Mouse (Mus musculus): ENCODE measurements at regions not wholly inside any gene's neighbourhood (a gene's known extent, or its start where the extent isn't known, plus 50 kb on each side); places are given as distances from the start of the nearest gene placed in this dataset.

DNA sequence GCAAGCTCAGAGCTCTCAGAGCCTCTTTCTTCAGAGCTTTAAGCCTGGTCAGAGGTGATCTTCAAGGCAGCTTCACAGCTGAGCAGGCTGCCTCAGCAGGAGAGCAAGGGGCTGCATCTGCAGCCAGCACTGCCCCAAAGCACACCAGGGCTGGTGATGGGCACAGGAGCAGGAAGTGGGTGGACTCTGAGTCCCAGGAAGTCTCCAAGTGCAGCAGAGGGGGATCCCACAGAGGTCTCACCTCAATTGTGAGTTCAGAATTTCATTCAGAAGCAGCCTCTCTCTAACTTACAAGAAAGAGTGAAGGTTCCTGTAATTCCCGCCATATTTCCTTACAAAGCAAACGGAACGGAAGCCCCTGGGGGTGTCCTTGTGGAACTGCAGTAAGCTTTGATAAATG is 202.6 kb upstream of the Amigo2 start:
- WGBS, result 87% methylated on average over 3 of the region's 3 CpGs
- TF ChIP-seq CTCF (IDR thresholded peaks at IDR 0.05; ENCODE audit: insufficient read depth, low read depth, low read length), result no peak
- TF ChIP-seq POLR2A (IDR thresholded peaks at IDR 0.05; ENCODE audit: insufficient read depth, low read depth, low read length), result no peak
- Histone ChIP-seq H3K4me1 (ENCODE audit: control insufficient read depth, insufficient read depth, low read length) (no peaks in the 10 kb centered on the region), H3K4me3 (ENCODE audit: insufficient read depth, low read depth, low read length) (no peak overlapping the region), H3K27ac (ENCODE audit: insufficient read depth, low read depth, low read length) (no peak overlapping the region)

DNA sequence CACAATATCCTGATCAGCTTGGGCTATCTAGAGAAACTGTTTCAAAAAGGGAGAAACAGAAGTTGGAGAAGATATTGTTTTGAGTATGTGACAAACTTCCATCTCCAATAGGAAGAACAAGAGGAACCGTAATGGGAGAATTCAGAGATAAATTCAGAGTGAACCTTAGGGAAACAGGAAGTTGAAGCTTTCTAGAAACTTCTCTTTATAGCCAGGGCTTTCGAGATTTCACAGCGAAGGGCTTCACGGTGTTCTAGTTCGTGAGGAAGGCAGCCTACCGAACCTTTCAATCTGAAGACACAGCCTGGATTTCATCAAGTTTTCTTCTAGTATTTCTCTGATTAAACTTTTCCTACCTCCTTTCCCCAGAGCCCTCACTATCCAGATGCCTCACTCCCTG is 201.9 kb upstream of the Amigo2 start:
- no peak overlapping the region for H3K4me3 ChIP-seq (ENCODE audit: insufficient read depth, low read depth, low read length)
- H3K4me1 ChIP-seq (ENCODE audit: control insufficient read depth, insufficient read depth, low read length), result no peaks in the 10 kb centered on the region
- WGBS, result 95% methylated on average over 6 of the region's 6 CpGs
- no peak overlapping the region for H3K27ac ChIP-seq (ENCODE audit: insufficient read depth, low read depth, low read length)
- TF ChIP-seq CTCF (IDR thresholded peaks at IDR 0.05; ENCODE audit: insufficient read depth, low read depth, low read length), result no peak
- TF ChIP-seq POLR2A (IDR thresholded peaks at IDR 0.05; ENCODE audit: insufficient read depth, low read depth, low read length), result no peak

DNA sequence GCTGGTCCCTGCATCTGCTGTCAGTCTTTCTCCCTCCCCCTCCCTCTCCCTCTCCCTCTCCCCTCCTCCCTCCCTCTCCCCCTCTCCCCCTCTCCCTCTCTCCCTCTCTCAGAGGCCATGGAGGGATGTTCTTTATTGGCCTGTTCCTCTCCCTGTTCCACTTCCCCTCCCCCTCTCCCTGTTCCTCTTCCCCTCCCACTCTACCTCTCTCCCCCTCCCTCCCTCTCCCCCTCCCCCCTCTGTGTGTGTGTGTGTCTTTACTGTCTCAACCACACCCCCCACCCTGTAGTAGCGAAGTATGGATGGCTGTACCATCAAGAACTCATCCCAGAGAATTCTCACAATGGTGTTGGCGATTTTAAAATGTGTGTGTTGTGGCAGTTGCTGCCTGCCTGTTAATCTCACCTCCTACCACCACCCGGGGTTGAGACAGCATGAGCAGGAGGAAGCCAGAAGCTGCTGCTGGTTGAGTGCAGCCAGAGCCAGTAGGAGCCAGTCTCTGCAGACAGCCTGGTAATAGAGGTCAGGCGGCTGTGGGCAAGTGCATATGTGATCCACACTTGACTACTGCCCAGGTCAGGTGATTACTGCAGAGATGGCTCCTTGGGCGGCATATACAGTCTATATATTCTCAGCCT is 201.3 kb upstream of the Amigo2 start:
- no peak overlapping the region for H3K27ac ChIP-seq (ENCODE audit: insufficient read depth, low read depth, low read length)
- WGBS, result 66% methylated on average over 5 of the region's 5 CpGs
- TF ChIP-seq POLR2A (IDR thresholded peaks at IDR 0.05; ENCODE audit: insufficient read depth, low read depth, low read length), result no peak
- TF ChIP-seq CTCF (IDR thresholded peaks at IDR 0.05; ENCODE audit: insufficient read depth, low read depth, low read length), result no peak
- H3K4me3 ChIP-seq (ENCODE audit: insufficient read depth, low read depth, low read length), result no peak overlapping the region
- H3K4me1 ChIP-seq (ENCODE audit: control insufficient read depth, insufficient read depth, low read length), result peaks cover 2% of the 10 kb centered on the region; the same call in 1 of the 2 replicates

DNA sequence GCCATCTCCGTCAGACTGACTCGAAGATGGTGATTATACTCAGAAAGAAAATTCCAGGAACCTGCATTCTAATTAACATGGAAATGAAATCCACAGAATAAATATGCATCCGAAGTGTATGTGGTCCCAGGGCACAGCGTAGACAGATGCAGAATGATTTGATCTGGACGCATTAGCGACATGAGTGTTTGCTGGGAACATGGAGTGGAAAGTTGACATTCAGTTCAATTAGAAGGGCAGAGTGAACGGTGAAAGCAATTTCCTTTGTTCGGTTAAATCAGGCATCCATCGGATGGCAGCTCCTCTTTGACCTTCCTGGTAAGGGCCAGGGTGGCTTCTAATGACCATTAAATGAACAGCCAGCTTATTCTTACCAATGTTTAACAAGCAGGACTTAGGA is 199.1 kb upstream of the Amigo2 start:
- Histone ChIP-seq H3K4me1 (ENCODE audit: control insufficient read depth, insufficient read depth, low read length) (peaks cover 3% of the 10 kb centered on the region; the same call in 1 of the 2 replicates), H3K27ac (ENCODE audit: insufficient read depth, low read depth, low read length) (no peak overlapping the region), H3K4me3 (ENCODE audit: insufficient read depth, low read depth, low read length) (no peak overlapping the region)
- TF ChIP-seq CTCF (IDR thresholded peaks at IDR 0.05; ENCODE audit: insufficient read depth, low read depth, low read length), result no peak
- no peak for TF ChIP-seq POLR2A (IDR thresholded peaks at IDR 0.05; ENCODE audit: insufficient read depth, low read depth, low read length)
- 87% methylated on average over 9 of the region's 9 CpGs for WGBS

DNA sequence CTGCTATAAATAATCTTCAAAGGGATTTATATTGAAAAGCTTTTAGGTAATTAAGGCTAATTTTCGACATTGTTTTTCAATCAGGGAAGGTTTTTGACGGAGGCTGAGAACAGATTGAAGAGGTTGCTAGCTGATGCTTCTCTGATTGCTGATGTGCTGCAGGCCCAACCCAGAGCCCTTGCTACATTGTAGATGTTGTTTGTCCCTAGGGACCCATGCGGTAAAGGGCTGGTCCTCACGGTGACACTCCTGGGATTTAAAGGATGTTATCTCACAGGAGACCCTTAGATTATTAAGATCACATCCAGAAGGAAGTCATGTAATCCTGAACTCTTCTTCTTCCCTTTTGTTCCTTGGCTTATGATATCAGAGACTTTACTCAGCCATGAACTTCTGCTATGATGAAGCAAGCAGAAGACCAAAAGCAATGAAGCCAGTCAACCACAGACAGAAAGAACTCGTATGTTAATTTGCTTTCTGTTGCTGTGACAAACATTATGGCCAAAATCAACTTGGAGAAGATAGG is 191.2 kb upstream of the Amigo2 start:
- TF ChIP-seq CTCF (IDR thresholded peaks at IDR 0.05; ENCODE audit: insufficient read depth, low read depth, low read length) (no peak), POLR2A (IDR thresholded peaks at IDR 0.05; ENCODE audit: insufficient read depth, low read depth, low read length) (no peak)
- H3K27ac ChIP-seq (ENCODE audit: insufficient read depth, low read depth, low read length), result no peak overlapping the region
- no peak overlapping the region for H3K4me3 ChIP-seq (ENCODE audit: insufficient read depth, low read depth, low read length)
- WGBS, result 89% methylated on average over 5 of the region's 5 CpGs
- peaks cover under 1% of the 10 kb centered on the region; the same call in 1 of the 2 replicates for H3K4me1 ChIP-seq (ENCODE audit: control insufficient read depth, insufficient read depth, low read length)
